ENCODE assay signal across 19 mouse cellular contexts in genomic region chr4:81926662-81927141, GRCm38 (mm10).
A peak's percentile ranks its signal among the peaks of the same experiment; 100 is the strongest.
DNase-seq lines count a peak whose midpoint lies in the region; ATAC-seq and TF ChIP-seq lines count a peak whose summit lies in the region.
"Had no signal": no experiment of that assay in that cellular context is flagged by ENCODE, and none has a peak within 500 bp of the region (broad histone marks: within the 10 kb centered on the region; RNA-seq: fewer than 3 reads in every experiment).

No protein-coding gene starts in this region.

- no peak overlapping the region for H3ac ChIP-seq in C2C12 (ENCODE audit: control insufficient read depth, insufficient read length, low read depth)

- H3K9me3 ChIP-seq in lung, embryonic 15.5 days: no peaks in the 10 kb centered on the region
- H3K9me3 ChIP-seq: forebrain, embryonic 12.5 days; intestine, embryonic 15.5 days; kidney, embryonic 15.5 days; neural tube, embryonic 13.5 days had no signal

- no peak overlapping the region for H3K4me3 ChIP-seq in lung, embryonic 15.5 days
- H3K4me3 ChIP-seq in C2C12 (ENCODE audit: insufficient read depth, poor library complexity, severe bottlenecking): no peak overlapping the region
- H3K4me3 ChIP-seq: forebrain, embryonic 12.5 days; intestine, embryonic 15.5 days; kidney, embryonic 15.5 days; neural tube, embryonic 13.5 days had no signal

- 45% methylated on average over 6 of the region's 6 CpGs for WGBS in lung, embryonic 15.5 days

- H3K79me2 ChIP-seq in C2C12 (ENCODE audit: control insufficient read depth, insufficient read depth): no peaks in the 10 kb centered on the region

- H3K36me3 ChIP-seq in lung, embryonic 15.5 days: no peaks in the 10 kb centered on the region
- H3K36me3 ChIP-seq in C2C12 (ENCODE audit: control insufficient read depth, insufficient read depth): no peaks in the 10 kb centered on the region
- H3K36me3 ChIP-seq: forebrain, embryonic 12.5 days; intestine, embryonic 15.5 days; kidney, embryonic 15.5 days; neural tube, embryonic 13.5 days had no signal

- peaks cover 24% of the 10 kb centered on the region for H3K4me1 ChIP-seq in lung, embryonic 15.5 days
- H3K4me1 ChIP-seq: intestine, embryonic 15.5 days; kidney, embryonic 15.5 days; neural tube, embryonic 13.5 days had no signal

- ATAC-seq in lung, embryonic 15.5 days (ENCODE audit: borderline replicate concordance, extremely low read depth, low FRiP score, low TSS enrichment): peak; percentile 39; the same call in 1 of the 2 replicates
- no peak for ATAC-seq in erythroid progenitor cell, adult 5-6 weeks (replicated peaks; ENCODE audit: low FRiP score, poor library complexity, severe bottlenecking)
- ATAC-seq: intestine, embryonic 15.5 days had no signal

- no peaks in the 10 kb centered on the region for H3K27me3 ChIP-seq in lung, embryonic 15.5 days
- no peaks in the 10 kb centered on the region for H3K27me3 ChIP-seq in C2C12 (ENCODE audit: control insufficient read depth, insufficient read depth, insufficient read length)
- H3K27me3 ChIP-seq: forebrain, embryonic 12.5 days; intestine, embryonic 15.5 days; kidney, embryonic 15.5 days; neural tube, embryonic 13.5 days had no signal

- DNase-seq in lung, postnatal 36 days: no peak
- peak; percentile 33 for DNase-seq in brain, embryonic 14.5 days (ENCODE audit: low read depth)
- peak; percentile 21 for DNase-seq in mesoderm, embryonic 11.5 days (ENCODE audit: low read depth, low spot score)
- DNase-seq in adrenal gland, postnatal 14 days: no peak
- no peak for DNase-seq in kidney, postnatal 10 days
- DNase-seq: adrenal gland, postnatal 10 days; cerebellum, adult 9-10 months; heart, adult 11 months; lung, postnatal 10 days; right cerebral cortex, postnatal 4 days; thymus, postnatal 36 days had no signal

- H3K27ac ChIP-seq in lung, embryonic 15.5 days: peak overlapping the region; percentile 65
- H3K27ac ChIP-seq: forebrain, embryonic 12.5 days; intestine, embryonic 15.5 days; kidney, embryonic 15.5 days; neural tube, embryonic 13.5 days had no signal

- TF ChIP-seq POLR2A in brain, embryonic 14.5 days (IDR thresholded peaks at IDR 0.05; ENCODE audit: borderline replicate concordance, extremely low read depth, insufficient read depth, insufficient read length, poor library complexity, severe bottlenecking): no peak

- no peak overlapping the region for H3K4me2 ChIP-seq in lung, embryonic 15.5 days
- H3K4me2 ChIP-seq: forebrain, embryonic 12.5 days; intestine, embryonic 15.5 days; kidney, embryonic 15.5 days; liver, embryonic 11.5 days; neural tube, embryonic 13.5 days had no signal

- no peak for TF ChIP-seq CTCF in C2C12 (IDR thresholded peaks at IDR 0.05; ENCODE audit: control insufficient read depth, insufficient read depth, insufficient read length)
- TF ChIP-seq CTCF in brain, embryonic 14.5 days (IDR thresholded peaks at IDR 0.05; ENCODE audit: borderline replicate concordance, extremely low read depth, insufficient read depth, insufficient read length): no peak

- H3K79me3 ChIP-seq in C2C12 (ENCODE audit: low read depth): no peaks in the 10 kb centered on the region

- H3K9ac ChIP-seq in lung, embryonic 15.5 days: no peak overlapping the region
- H3K9ac ChIP-seq: forebrain, embryonic 12.5 days; intestine, embryonic 15.5 days; kidney, embryonic 15.5 days; neural tube, embryonic 13.5 days had no signal

TF ChIP-seq in C2C12, 6 proteins besides CTCF, POLR2A, EP300 and RAD21:
- no peak for TF ChIP-seq USF1 (IDR thresholded peaks at IDR 0.05; ENCODE audit: low read depth)
- no peak for TF ChIP-seq MYOG (IDR thresholded peaks at IDR 0.05; ENCODE audit: control insufficient read depth, extremely low read depth, insufficient read length)
- TF ChIP-seq MAX (IDR thresholded peaks at IDR 0.05): peak; percentile 64
- no peak for TF ChIP-seq CEBPB (IDR thresholded peaks at IDR 0.05; ENCODE audit: low read depth)
- no peak for TF ChIP-seq FOSL1 (IDR thresholded peaks at IDR 0.05; ENCODE audit: insufficient read depth, low read length, poor library complexity, severe bottlenecking)
- no peak for TF ChIP-seq MYOD1 (IDR thresholded peaks at IDR 0.05; ENCODE audit: control insufficient read depth, insufficient read length, low read depth)
TF ChIP-seq in C2C12: peak in this region for 1.

Comparison
In these comparisons a context has a peak if more than half of its experiments do, and no peak if none do; other contexts are left out.
1. DNase-seq: peak in brain, embryonic 14.5 days (single experiment) and mesoderm, embryonic 11.5 days (single experiment); none in lung, postnatal 36 days (single experiment), adrenal gland, postnatal 14 days (single experiment) and kidney, postnatal 10 days (single experiment).